Mouse (Mus musculus): ENCODE results near the gene Uaca.

Gene Uaca

GRCm38 (mm10) chr9:60837078-60837448, 42.7 kb downstream of the Uaca start:
- DNase-seq (ENCODE audit: low read depth, low spot score): no peak

- no peak for DNase-seq (ENCODE audit: low read depth, low spot score)
These were observed 43.3 kb downstream of the Uaca start for GRCm38 (mm10) chr9:60837449-60838141.

- DNase-seq (ENCODE audit: low read depth, low spot score): no peak
These were observed 44.1 kb downstream of the Uaca start for GRCm38 (mm10) chr9:60838331-60838872.

GRCm38 (mm10) chr9:60841393-60841792, 47.1 kb downstream of the Uaca start:
- DNase-seq (ENCODE audit: low read depth, low spot score): no peak

GRCm38 (mm10) chr9:60843415-60844076, 49.2 kb downstream of the Uaca start:
- no peak for DNase-seq (ENCODE audit: low read depth, low spot score)

- no peak for DNase-seq (ENCODE audit: low read depth, low spot score)
These were observed 54.4 kb downstream of the Uaca start for GRCm38 (mm10) chr9:60848730-60849129.

- DNase-seq (ENCODE audit: low read depth, low spot score): no peak
These were observed 55.6 kb downstream of the Uaca start for GRCm38 (mm10) chr9:60849986-60850385.

- DNase-seq (ENCODE audit: low read depth, low spot score): no peak
These were observed 59.9 kb downstream of the Uaca start for GRCm38 (mm10) chr9:60854196-60854595.

GRCm38 (mm10) chr9:60857833-60858232, 63.5 kb downstream of the Uaca start:
- peak; percentile 30 for DNase-seq (ENCODE audit: low read depth, low spot score)

- DNase-seq (ENCODE audit: low read depth, low spot score): peak; percentile 70
These were observed 64.1 kb downstream of the Uaca start for GRCm38 (mm10) chr9:60858306-60858960.

GRCm38 (mm10) chr9:60859031-60859430, 64.7 kb downstream of the Uaca start:
- DNase-seq (ENCODE audit: low read depth, low spot score): peak; percentile 52

GRCm38 (mm10) chr9:60861030-60861429, 66.7 kb downstream of the Uaca start:
- no peak for DNase-seq (ENCODE audit: low read depth, low spot score)

GRCm38 (mm10) chr9:60864664-60865063, 70.3 kb downstream of the Uaca start:
- no peak for DNase-seq (ENCODE audit: low read depth, low spot score)

- DNase-seq (ENCODE audit: low read depth, low spot score): no peak
These were observed 71.5 kb downstream of the Uaca start for GRCm38 (mm10) chr9:60865866-60866265.

- no peak for DNase-seq (ENCODE audit: low read depth, low spot score)
These were observed 76.1 kb downstream of the Uaca start for GRCm38 (mm10) chr9:60870451-60870850.

GRCm38 (mm10) chr9:60870919-60871503, 76.7 kb downstream of the Uaca start:
- no peak for DNase-seq (ENCODE audit: low read depth, low spot score)

- DNase-seq (ENCODE audit: low read depth, low spot score): no peak
These were observed 79.1 kb downstream of the Uaca start for GRCm38 (mm10) chr9:60873257-60874054.

- DNase-seq (ENCODE audit: low read depth, low spot score): no peak
These were observed 79.7 kb downstream of the Uaca start for GRCm38 (mm10) chr9:60874055-60874392.

- no peak for DNase-seq (ENCODE audit: low read depth, low spot score)
These were observed 81.7 kb downstream of the Uaca start for GRCm38 (mm10) chr9:60876085-60876484.

- no peak for DNase-seq (ENCODE audit: low read depth, low spot score)
These were observed 82.2 kb downstream of the Uaca start for GRCm38 (mm10) chr9:60876531-60876930.

GRCm38 (mm10) chr9:60878051-60878557, 83.8 kb downstream of the Uaca start:
- no peak for DNase-seq (ENCODE audit: low read depth, low spot score)

Measured in CD4-positive helper T cell, adult 2 months (primary cell).